Mouse (Mus musculus) c-Kit-positive CD71-positive TER-119-negative erythroid progenitor cells, embryonic 14.5 days (primary cell): ENCODE data around the gene Speer1.
"Not testable (repeated sequence)": the region's sequence is repeated elsewhere in the genome, so short reads cannot be mapped to it uniquely, and the experiment has no call there.

Source experiments
- DNase-seq: peaks from one replicate; pipeline ENCODE4 v3.0.0-alpha.2; 2013; ENCODE audit warnings: low read depth

Gene Speer1

GRCm38 (mm10) chr5:11341216-11341615, at the start of gene Speer1:
Speer1 (plus strand) TSS chr5:11341516.
- DNase-seq, result not testable (repeated sequence)
